Mouse (Mus musculus): ENCODE results near the gene Pdzd4.

GRCm38 (mm10) chrX:73793039-73793438 is 31.7 kb downstream of the Pdzd4 start:
- no peak for TF ChIP-seq CTCF (IDR thresholded peaks at IDR 0.05; ENCODE audit: low read depth)
- no peak for TF ChIP-seq EP300 (IDR thresholded peaks at IDR 0.05; ENCODE audit: low read depth)

Measured in liver, embryonic 14.5 days (tissue).